Mouse (Mus musculus) heart, embryonic 10.5 days (tissue): ENCODE measurements around the gene Padi1. TPM values are rescaled to one million over a fixed set of nuclear protein-coding genes. Genes with fewer than 3 reads are reported as not detected.

Source experiments
- DNase-seq: peaks from one replicate; pipeline ENCODE4 v3.0.0-alpha.2; 2017; ENCODE audit warnings: low spot score
- H3K27ac ChIP-seq: fragments of 300-500 bp; sonication (generic); 2 replicates; pipeline ENCODE4 v1.5.1; 2016; ENCODE audit warnings: mild to moderate bottlenecking
- H3K27me3 ChIP-seq: fragments of 300-500 bp; sonication (generic); 2 replicates; pipeline ENCODE4 v1.6.1; 2016; ENCODE audit warnings: mild to moderate bottlenecking; ENCODE audit not compliant: poor library complexity, insufficient read depth, severe bottlenecking
- H3K36me3 ChIP-seq: fragments of 300-500 bp; sonication (generic); 2 replicates; pipeline ENCODE4 v1.6.1; 2016; ENCODE audit warnings: mild to moderate bottlenecking, moderate library complexity
- H3K4me1 ChIP-seq: fragments of 300-500 bp; sonication (generic); 2 replicates; pipeline ENCODE4 v1.6.1; 2016; ENCODE audit warnings: mild to moderate bottlenecking
- H3K4me3 ChIP-seq: fragments of 300-500 bp; sonication (generic); 2 replicates; pipeline ENCODE4 v1.5.1; 2016; ENCODE audit warnings: mild to moderate bottlenecking, moderate library complexity
- H3K9me3 ChIP-seq: fragments of 300-500 bp; sonication (generic); 2 replicates; pipeline ENCODE4 v1.6.1; 2016; ENCODE audit warnings: mild to moderate bottlenecking, moderate library complexity
- WGBS: fragments of 180-500 bp; shearing (Covaris S2); methylation state at CpG from one replicate; pipeline ENCODE4 v1.1.7; 2016; 5-methylcytosine and 5-hydroxymethylcytosine counted together
- polyA plus RNA-seq: library from polyadenylated mRNA; unstranded; fragments of >200 nt; fragmentation: Nextera tagmentation; extraction: Ambion mirVana; gene quantifications from 2 replicates; pipeline ENCODE4 v1.2.1, GENCODE M21; 2016

The Padi1 gene
- polyA plus RNA-seq, 1 experiment from 2014 or later: 0.16 TPM

DNA sequence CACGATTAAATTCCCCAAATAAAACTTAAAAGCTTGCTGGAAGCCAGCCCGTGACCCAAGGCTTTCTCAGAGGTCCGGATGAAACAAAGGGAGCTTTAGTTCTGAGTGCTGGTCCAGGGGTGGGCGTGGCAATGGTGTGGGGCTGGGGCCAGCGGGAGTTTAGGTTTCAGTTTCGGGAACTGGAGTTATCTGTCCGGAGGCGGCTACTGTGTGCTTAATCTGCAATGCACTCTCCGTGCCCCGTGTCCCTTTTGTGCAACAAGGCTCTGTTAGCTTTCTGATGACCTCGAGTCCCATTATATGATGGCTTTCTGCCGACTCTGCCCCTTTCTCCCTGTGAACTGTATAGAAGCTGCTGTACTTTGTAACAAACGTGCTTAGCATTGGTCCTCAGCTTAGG lies 75.1 kb downstream of the Padi1 start:
- H3K9me3 ChIP-seq: no peaks in the 10 kb centered on the region
- WGBS: 12% methylated on average over 13 of the region's 13 CpGs
- H3K27me3 ChIP-seq: peaks cover 23% of the 10 kb centered on the region; the same call in 1 of the 2 replicates
- no peaks in the 10 kb centered on the region for H3K36me3 ChIP-seq
- peak overlapping the region; percentile 70 for H3K27ac ChIP-seq
- H3K4me1 ChIP-seq: peaks cover 22% of the 10 kb centered on the region
- H3K4me3 ChIP-seq: peak overlapping the region; percentile 48
- no peak for DNase-seq

GRCm38 (mm10) chr4:140768973-140769372 lies 76.6 kb downstream of the Padi1 start:
- no peak for DNase-seq
- Histone ChIP-seq H3K27ac (no peak overlapping the region), H3K4me1 (peaks cover 19% of the 10 kb centered on the region), H3K27me3 (peaks cover 23% of the 10 kb centered on the region; the same call in 1 of the 2 replicates), H3K9me3 (no peaks in the 10 kb centered on the region), H3K36me3 (no peaks in the 10 kb centered on the region), H3K4me3 (no peak overlapping the region)
- WGBS: 81% methylated on average over 5 of the region's 5 CpGs

DNA sequence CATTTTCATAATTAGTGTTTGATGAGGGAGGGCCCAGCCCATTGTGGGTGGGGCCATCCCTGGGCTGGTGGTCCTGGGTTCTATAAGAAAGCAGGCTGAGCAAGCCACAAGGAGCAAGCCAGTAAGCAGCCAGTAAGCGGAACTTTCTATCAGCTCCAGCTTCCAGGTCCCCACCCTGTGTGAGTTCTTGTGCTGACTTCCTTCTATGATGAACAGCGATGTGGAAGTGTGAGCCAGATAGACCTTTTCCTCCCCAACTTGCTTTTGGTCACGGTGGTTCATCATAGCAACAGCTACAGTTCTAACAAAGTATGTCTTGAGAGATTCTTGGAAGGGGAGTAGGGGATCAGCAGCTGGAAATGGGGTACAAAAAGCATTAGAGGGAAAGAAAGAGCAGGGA lies 79.6 kb downstream of the Padi1 start:
- H3K9me3 ChIP-seq: no peaks in the 10 kb centered on the region
- 68% methylated on average over 3 of the region's 3 CpGs for WGBS
- H3K27ac ChIP-seq: no peak overlapping the region
- no peaks in the 10 kb centered on the region for H3K36me3 ChIP-seq
- H3K27me3 ChIP-seq: peaks cover 18% of the 10 kb centered on the region; the same call in 1 of the 2 replicates
- no peak for DNase-seq
- H3K4me1 ChIP-seq: peaks cover 18% of the 10 kb centered on the region
- no peak overlapping the region for H3K4me3 ChIP-seq

DNA sequence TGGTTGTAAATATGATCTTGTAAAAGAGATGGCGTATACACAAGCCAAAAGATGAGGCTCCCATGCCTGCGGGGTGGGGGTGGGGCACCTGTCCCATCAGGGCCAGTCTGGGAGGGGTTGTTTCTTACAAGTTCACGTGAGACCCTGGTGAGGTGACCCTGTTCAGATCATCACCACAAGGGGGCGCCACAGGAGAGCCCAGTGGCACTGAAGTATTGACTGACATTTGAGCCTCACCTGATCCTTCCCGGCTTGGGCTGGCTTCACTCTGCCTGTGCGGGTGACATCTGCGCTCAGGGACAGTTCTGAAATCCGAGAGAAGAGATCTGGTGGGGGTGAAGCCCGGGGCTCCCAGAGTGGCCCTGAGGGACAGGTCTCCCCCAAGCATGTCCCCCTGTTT lies 82.4 kb downstream of the Padi1 start:
- no peak overlapping the region for H3K4me3 ChIP-seq
- no peak overlapping the region for H3K27ac ChIP-seq
- peaks cover 15% of the 10 kb centered on the region; the same call in 1 of the 2 replicates for H3K27me3 ChIP-seq
- peak; percentile 88 for DNase-seq
- 14% methylated on average over 9 of the region's 9 CpGs for WGBS
- H3K36me3 ChIP-seq: no peaks in the 10 kb centered on the region
- H3K9me3 ChIP-seq: no peaks in the 10 kb centered on the region
- H3K4me1 ChIP-seq: peaks cover 12% of the 10 kb centered on the region

Other genes starting within 250 kb of the Padi1 start
- 13.3 and 14.9 TPM in 2 replicates for gene Arhgef10l, start 179.8 kb downstream of the Padi1 start, polyA plus RNA-seq
- 18.0 and 29.0 TPM in 2 replicates for gene Rcc2, start 145.2 kb downstream of the Padi1 start, polyA plus RNA-seq
- not detected in 2 replicates for gene Padi6, start 103.1 kb downstream of the Padi1 start, polyA plus RNA-seq
- gene Padi4, start 71.5 kb downstream of the Padi1 start, polyA plus RNA-seq: 1.9 and 2.9 TPM in 2 replicates
- 0.87 and 0.96 TPM in 2 replicates for gene Padi3, start 35.1 kb downstream of the Padi1 start, polyA plus RNA-seq
- 2.9 and 6.3 TPM in 2 replicates for gene Padi2, start 60.6 kb upstream of the Padi1 start, polyA plus RNA-seq
- 605 and 778 TPM in 2 replicates for gene Sdhb, start 115.4 kb upstream of the Padi1 start, polyA plus RNA-seq
- gene Atp13a2, start 141.1 kb upstream of the Padi1 start, polyA plus RNA-seq: 34.9 and 37.8 TPM in 2 replicates
- gene Mfap2, start 164.6 kb upstream of the Padi1 start, polyA plus RNA-seq: 159 and 233 TPM in 2 replicates
- gene Crocc, start 214.8 kb upstream of the Padi1 start, polyA plus RNA-seq: 4.7 and 6.4 TPM in 2 replicates
- 41.9 and 53.4 TPM in 2 replicates for gene Necap2, start 232.6 kb upstream of the Padi1 start, polyA plus RNA-seq
- 0.05 TPM in 1 of 2 replicates, not detected in the other for gene Spata21, start 242.6 kb upstream of the Padi1 start, polyA plus RNA-seq